ENCODE assay signal across 11 mouse cellular contexts in genomic region chr3:28333869-28334268, GRCm38 (mm10).
DNase-seq lines count a peak whose midpoint lies in the region; ATAC-seq and TF ChIP-seq lines count a peak whose summit lies in the region.
"Had no signal": no experiment of that assay in that cellular context is flagged by ENCODE, and none has a peak within 500 bp of the region (broad histone marks: within the 10 kb centered on the region; RNA-seq: fewer than 3 reads in every experiment).

No protein-coding gene starts in this region.

- peak; percentile 21 for DNase-seq in gastrocnemius, postnatal 25 days
- DNase-seq in gastrocnemius, adult 18-20 months (ENCODE audit: low spot score), result no peak
- peak; percentile 21 to 38 for DNase-seq in lung, adult 18-20 months
- DNase-seq in lung, adult 2 months, result no peak
- DNase-seq in forebrain, postnatal 0 days, result peak; percentile 64
- peak; percentile 45 to 78 for DNase-seq in lung, postnatal 4 days
- DNase-seq in spleen, postnatal 36 days (ENCODE audit: low spot score in 2 of 2), result no peak
- no peak for DNase-seq in urinary bladder, postnatal 10 days (ENCODE audit: low spot score)

- no peak for TF ChIP-seq CTCF in lung, adult 2 months (IDR thresholded peaks at IDR 0.05; ENCODE audit: insufficient read depth, low read length)
- no peak for TF ChIP-seq CTCF in forebrain, postnatal 0 days (IDR thresholded peaks at IDR 0.05; ENCODE audit: low read depth)

- H3K4me1 ChIP-seq in lung, adult 2 months (ENCODE audit: control insufficient read depth, insufficient read depth, low read length), result no peaks in the 10 kb centered on the region; the same call in 1 of the 2 replicates
- H3K4me1 ChIP-seq in forebrain, postnatal 0 days (ENCODE audit: insufficient read depth), result peaks cover 22% of the 10 kb centered on the region
- H3K4me1 ChIP-seq: liver, embryonic 12.5 days had no signal

- H3K9ac ChIP-seq in forebrain, postnatal 0 days, result no peak overlapping the region
- H3K9ac ChIP-seq: heart, embryonic 13.5 days; liver, embryonic 12.5 days had no signal

- peak; percentile 63 for ATAC-seq in forebrain, postnatal 0 days
- ATAC-seq: liver, embryonic 12.5 days; midbrain, embryonic 16.5 days had no signal

- no peaks in the 10 kb centered on the region for H3K27me3 ChIP-seq in forebrain, postnatal 0 days (ENCODE audit: insufficient read depth, low read length)
- H3K27me3 ChIP-seq: heart, embryonic 13.5 days; liver, embryonic 12.5 days had no signal

- TF ChIP-seq POLR2A in lung, adult 2 months (IDR thresholded peaks at IDR 0.05; ENCODE audit: borderline replicate concordance, extremely low read depth, low read depth, low read length), result no peak

- no peaks in the 10 kb centered on the region for H3K36me3 ChIP-seq in forebrain, postnatal 0 days (ENCODE audit: insufficient read depth)
- H3K36me3 ChIP-seq: heart, embryonic 13.5 days; liver, embryonic 12.5 days had no signal

- WGBS in lung, adult 2 months, result 61% methylated on average over 6 of the region's 6 CpGs
- WGBS in forebrain, postnatal 0 days, result 49% methylated on average over 6 of the region's 6 CpGs

- peak overlapping the region; percentile 60 for H3K27ac ChIP-seq in forebrain, postnatal 0 days (ENCODE audit: low read depth, low read length)
- H3K27ac ChIP-seq: heart, embryonic 13.5 days; liver, embryonic 12.5 days had no signal

- H3K4me2 ChIP-seq in forebrain, postnatal 0 days (ENCODE audit: low read depth), result 0 out of 2 replicates have a peak overlapping the region, but pooled peaks have one; percentile 13
- H3K4me2 ChIP-seq: heart, embryonic 13.5 days; liver, embryonic 12.5 days had no signal

- no peaks in the 10 kb centered on the region for H3K9me3 ChIP-seq in forebrain, postnatal 0 days (ENCODE audit: low read length)
- H3K9me3 ChIP-seq: heart, embryonic 13.5 days; liver, embryonic 12.5 days had no signal

- no peak overlapping the region for H3K4me3 ChIP-seq in lung, adult 2 months (replicated peaks; ENCODE audit: extremely low read depth, low read depth, low read length)
- H3K4me3 ChIP-seq in forebrain, postnatal 0 days (ENCODE audit: low read depth, low read length), result no peak overlapping the region
- H3K4me3 ChIP-seq: heart, embryonic 13.5 days; liver, embryonic 12.5 days had no signal

Comparison
In these comparisons a context has a peak if more than half of its experiments do, and no peak if none do; other contexts are left out.
1. DNase-seq: peak in gastrocnemius, postnatal 25 days (single experiment), lung, adult 18-20 months (2 of 2), forebrain, postnatal 0 days (single experiment) and lung, postnatal 4 days (2 of 2); none in gastrocnemius, adult 18-20 months (single experiment), lung, adult 2 months (single experiment), spleen, postnatal 36 days (0 of 2) and urinary bladder, postnatal 10 days (single experiment).